Mouse (Mus musculus): ENCODE data around the gene Pdxdc1.
A peak's percentile ranks its signal among the peaks of the same experiment; 100 is the strongest.
"Not testable (repeated sequence)": the region's sequence is repeated elsewhere in the genome, so short reads cannot be mapped to it uniquely, and the experiment has no call there.

Pdxdc1 gene

DNA sequence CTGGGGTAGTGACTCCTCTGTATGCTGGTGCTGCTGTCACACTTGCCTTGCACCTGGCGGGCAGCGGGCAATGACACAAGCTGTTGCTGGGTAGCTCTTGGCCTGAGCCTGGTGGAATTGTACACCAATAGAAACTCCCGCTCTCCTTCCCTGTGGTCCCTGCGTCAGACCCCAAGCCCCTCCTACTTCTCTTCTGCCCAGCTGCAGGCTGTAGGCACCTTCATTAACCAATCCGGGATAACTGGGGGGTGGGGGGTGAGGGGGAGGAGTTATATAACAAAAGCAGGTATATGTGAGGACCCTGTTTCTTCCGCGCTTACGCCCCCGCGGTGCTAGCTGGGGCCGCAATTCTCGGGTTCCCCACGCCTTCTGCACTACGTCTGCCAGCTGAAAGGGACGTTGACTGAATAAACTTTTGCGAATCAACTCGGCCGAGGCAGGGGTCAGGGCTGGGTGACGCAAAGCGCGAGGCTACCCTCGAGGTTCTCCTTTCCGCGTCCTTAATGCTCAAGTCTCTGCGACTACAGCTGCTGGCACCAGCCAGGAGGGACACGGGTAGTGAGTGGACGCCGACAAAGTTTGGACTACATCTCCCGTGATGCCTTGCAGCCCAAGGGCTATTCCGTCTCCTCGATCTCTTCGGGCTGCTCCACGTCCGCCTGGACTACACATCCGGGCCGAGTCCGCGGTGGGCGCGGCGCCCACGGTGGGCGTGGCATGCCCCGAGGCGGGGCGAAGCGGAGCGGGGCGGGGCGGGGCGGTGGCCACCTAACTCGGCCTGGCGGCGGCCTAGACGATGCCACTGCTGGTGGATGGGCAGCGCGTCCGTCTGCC lies 84.2 kb downstream of the Pdxdc1 start, which contains the start of gene Ntan1:
Gene Ntan1, plus strand, starts transcription at position 286 of the 834 bp plus-strand sequence.
- DNase-seq (ENCODE audit: low read depth in 2 of 2, low spot score in 2 of 2) = peak; percentile 86 to 88

GRCm38 (mm10) chr16:13813200-13813599 lies 89.7 kb downstream of the Pdxdc1 start:
- DNase-seq (ENCODE audit: low read depth in 2 of 2, low spot score in 2 of 2) = no peak

DNA sequence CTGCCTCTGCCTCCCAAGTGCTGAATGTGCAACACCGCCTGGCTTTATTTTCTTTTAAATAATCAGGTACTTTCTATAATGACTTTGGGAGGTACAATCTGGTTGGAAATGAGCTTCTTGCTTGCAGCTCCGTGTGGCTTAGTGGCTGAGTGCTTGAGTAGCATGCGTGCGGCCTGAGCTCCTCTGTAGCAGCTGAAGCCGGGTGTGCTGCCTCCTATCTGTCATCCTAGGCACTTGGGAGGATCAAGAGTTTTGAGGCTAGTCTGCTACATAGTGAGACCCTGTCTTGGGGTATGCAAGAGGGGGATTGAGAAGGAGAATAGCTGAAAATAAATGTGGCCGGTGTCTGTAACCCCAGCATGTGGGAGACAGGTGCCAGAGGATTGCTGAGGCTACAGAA lies 90.8 kb downstream of the Pdxdc1 start:
- DNase-seq (ENCODE audit: low read depth in 2 of 2, low spot score in 2 of 2) = no peak

- no peak for DNase-seq (ENCODE audit: low read depth in 2 of 2, low spot score in 2 of 2)
Observed at GRCm38 (mm10) chr16:13808410-13808809, 94.5 kb downstream of the Pdxdc1 start.

- no peak for DNase-seq (ENCODE audit: low read depth in 2 of 2, low spot score in 2 of 2)
Observed at GRCm38 (mm10) chr16:13807616-13808015, 95.3 kb downstream of the Pdxdc1 start.

DNA sequence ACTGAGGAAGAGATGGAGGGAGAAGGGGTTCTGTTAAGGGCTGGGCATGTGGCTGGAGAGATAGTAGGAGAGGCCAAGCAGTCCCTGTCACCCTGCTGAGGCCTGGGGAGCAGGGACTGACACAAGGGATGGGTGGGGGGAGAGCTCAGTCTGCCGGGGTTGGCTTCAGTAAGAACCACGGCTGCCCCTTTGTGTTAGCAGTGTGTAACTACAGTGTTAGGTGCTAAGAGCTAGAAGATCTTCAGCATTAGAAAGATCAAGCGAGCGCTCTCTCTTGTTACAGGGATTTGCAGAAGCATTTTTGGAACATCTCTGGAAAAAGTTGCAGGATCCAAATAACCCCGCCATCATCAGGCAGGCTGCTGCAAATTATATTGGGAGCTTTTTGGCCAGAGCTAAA lies 98.3 kb downstream of the Pdxdc1 start:
- no peak for DNase-seq (ENCODE audit: low read depth in 2 of 2, low spot score in 2 of 2)

DNA sequence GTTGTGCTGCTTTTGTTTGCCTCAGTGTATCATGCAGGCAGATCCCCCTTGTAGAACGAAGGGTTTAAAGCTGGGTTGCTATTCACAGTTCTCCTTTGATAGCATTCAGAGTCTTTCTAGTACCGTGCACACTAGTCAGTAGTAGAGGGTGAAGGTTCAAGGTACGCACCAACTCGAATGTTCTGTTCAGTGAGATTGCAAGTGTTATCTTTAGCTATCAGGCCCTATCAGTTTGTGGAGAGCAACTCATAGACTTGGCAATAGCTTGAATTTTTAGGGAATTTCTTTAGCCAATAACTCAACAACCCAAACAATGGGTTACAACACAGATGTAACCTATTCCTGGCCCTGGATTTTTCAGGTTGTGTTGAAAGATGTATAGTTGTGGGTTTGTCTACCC lies 101.7 kb downstream of the Pdxdc1 start:
- DNase-seq (ENCODE audit: low read depth in 2 of 2, low spot score in 2 of 2) = no peak

DNA sequence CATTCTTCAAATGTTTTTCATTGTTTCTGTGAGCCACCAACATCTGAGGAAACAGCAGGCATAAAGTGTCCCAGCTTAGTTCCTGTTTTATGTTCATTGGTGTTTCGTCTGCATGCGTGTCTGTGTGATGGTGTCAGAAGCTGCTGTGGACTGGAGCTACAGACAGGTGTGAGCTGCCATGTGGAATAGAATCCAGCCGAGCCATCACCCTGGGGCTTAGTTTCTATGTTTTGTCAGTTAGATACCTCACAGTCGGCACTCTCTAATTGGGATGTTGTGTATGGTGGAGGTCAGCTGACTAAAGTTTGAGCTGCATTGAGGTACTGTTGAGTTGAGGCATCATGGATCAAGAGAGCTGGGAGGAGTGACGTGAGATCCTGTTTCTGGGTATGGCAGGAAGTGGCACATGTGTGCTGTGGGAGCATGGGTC lies 106.2 kb downstream of the Pdxdc1 start:
- peak; percentile 13 to 21 for DNase-seq (ENCODE audit: low read depth in 2 of 2, low spot score in 2 of 2)

DNA sequence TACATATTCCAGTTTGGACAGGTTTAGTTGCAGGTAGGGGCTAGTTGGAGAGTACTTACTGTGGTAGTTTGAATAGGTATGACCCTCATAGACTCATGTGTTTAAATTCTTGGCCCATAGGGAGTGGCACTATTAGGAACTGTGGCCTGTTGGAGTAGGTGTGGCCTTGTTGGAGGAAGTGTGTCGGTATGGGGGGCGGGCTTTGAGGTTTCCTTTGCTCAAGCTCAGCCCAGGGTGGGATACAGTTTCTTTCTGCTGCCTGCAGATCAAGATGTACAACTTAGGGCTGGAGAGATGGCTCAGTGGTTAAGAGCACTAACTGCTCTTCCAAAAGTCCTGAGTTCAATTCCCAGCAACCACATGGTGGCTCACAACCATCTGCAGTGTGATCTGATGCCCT lies 109.5 kb downstream of the Pdxdc1 start:
- not testable (repeated sequence) for DNase-seq (ENCODE audit: low read depth in 2 of 2, low spot score in 2 of 2)

- no peak for DNase-seq (ENCODE audit: low read depth in 2 of 2, low spot score in 2 of 2)
Observed at GRCm38 (mm10) chr16:13785932-13786331, 117.0 kb downstream of the Pdxdc1 start.

Measured in CD8-positive naive resting alpha-beta T cell, adult 2 months (primary cell).